Mouse (Mus musculus) liver, adult 2 months (tissue): ENCODE measurements around the gene Schip1.

Experiments used
- CTCF ChIP-seq: fragments of 200-500 bp; IDR thresholded peaks from 2 replicates; pipeline ENCODE4 v1.5.1; 2011; ENCODE audit warnings: low read depth, low read length, control low read depth
- POLR2A ChIP-seq: fragments of 200-500 bp; IDR thresholded peaks from 2 replicates; pipeline ENCODE4 v1.6.1; 2011; ENCODE audit warnings: low read length, control low read depth; ENCODE audit not compliant: insufficient read depth; ENCODE audit errors: extremely low read depth

- no peak for TF ChIP-seq CTCF
- TF ChIP-seq POLR2A: no peak
Measured at GRCm38 (mm10) chr3:68305647-68306046, 241.0 kb downstream of the Schip1 start.
